Mouse (Mus musculus) 416B (cell line): ENCODE results near the gene Crb2.

Source experiments
- DNase-seq: peaks from one replicate; pipeline ENCODE4 v3.0.0; 2011; ENCODE audit warnings: low read depth

Crb2 gene

GRCm38 (mm10) chr2:37799137-37799536 is 23.1 kb downstream of the Crb2 start:
- no peak for DNase-seq

DNA sequence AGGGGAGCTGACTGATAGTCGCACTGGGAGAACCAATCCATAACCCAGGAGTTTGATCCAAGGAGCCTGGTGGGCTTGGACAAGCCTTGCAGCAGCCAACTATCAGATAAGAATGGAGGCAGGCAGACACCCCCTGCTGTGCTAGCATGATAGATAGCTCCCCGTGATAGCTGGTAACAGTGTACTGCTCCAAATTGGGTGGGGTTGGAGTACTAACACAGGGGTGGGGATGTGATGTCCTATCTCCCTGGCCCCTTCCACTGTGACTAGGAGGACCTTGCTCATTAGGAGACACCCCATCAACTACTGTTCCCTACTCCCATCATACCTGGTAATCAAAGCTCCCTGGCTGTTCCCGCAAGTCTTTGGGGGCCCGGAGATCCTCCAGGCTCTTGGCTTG is 25.6 kb downstream of the Crb2 start:
- no peak for DNase-seq

DNA sequence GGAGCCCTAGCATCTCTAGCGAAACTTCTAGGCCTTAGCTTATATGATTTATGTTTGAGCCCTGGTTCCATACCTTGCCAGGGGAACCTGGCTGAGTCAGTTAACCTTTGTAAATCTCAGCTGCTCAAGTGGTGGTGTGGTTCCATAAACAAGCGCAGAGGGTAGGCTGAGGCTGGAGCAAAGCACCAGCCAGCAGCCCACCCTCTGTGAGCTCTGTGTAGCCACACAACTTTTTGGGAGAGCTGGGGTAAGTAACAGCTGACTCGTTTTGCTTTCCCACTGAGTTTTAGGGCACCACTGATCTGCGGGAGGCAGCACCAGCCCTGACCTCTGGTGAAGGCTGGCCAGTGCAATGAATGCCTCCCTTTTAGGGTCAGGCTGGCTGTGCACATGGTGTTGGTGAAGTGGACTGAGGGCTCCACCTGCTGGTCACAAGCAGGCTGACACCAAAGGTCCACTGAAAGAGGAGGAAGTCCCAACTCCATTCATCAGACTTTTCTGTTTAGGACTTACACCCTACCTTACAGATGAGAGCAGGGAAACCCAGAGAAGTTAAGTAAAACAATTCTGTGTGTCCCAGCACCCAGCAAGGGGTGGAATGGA is 26.7 kb downstream of the Crb2 start:
- peak; percentile 83 for DNase-seq

GRCm38 (mm10) chr2:37811682-37812081 is 35.6 kb downstream of the Crb2 start:
- DNase-seq, result no peak

- DNase-seq, result no peak
These were observed 36.4 kb downstream of the Crb2 start for GRCm38 (mm10) chr2:37812401-37812800.

DNA sequence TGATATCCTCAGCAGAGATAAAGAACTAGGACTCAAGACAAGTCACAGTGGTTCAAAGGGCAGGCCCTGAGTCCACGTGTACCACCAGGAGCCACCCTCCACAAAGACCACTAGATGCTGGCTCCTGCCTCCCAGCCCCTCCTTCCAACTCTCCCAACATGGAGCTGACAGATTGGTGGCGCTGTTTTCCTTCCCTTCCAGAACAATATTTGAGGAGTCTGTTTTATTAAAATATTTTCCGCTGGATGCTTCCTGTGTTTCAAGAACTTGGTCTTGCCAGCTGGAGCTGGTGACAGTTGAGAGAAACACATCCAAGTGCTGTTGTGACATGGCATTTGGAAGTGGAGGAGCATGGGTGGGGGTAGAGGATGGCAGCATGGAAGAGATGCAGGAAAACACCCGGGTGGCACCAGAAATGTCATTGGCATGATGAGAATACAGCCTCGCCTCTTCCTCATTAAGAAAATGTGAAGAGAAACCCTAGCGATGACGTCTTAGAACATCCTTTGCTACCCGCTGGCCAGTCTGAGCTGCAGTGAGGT is 38.8 kb downstream of the Crb2 start:
- no peak for DNase-seq

DNA sequence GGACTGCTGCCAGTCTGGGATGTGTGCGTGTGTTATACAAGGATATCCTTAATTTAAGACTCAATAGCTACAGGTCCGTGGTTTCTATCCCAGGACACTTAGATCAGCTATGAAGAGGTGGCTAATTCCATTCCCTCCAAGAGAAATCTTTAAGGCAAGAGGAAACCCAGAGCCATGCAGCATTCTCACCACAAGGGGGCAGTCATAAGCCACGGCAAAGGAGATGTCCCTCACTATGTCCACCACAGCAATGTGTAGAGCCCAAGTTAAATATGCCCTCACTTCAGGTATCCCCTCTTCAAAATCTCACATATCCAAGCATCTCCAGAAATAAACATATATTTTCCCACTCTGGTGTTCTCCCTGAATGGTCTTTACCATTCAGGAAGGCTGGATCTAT is 39.6 kb downstream of the Crb2 start:
- DNase-seq, result peak; percentile 71

DNA sequence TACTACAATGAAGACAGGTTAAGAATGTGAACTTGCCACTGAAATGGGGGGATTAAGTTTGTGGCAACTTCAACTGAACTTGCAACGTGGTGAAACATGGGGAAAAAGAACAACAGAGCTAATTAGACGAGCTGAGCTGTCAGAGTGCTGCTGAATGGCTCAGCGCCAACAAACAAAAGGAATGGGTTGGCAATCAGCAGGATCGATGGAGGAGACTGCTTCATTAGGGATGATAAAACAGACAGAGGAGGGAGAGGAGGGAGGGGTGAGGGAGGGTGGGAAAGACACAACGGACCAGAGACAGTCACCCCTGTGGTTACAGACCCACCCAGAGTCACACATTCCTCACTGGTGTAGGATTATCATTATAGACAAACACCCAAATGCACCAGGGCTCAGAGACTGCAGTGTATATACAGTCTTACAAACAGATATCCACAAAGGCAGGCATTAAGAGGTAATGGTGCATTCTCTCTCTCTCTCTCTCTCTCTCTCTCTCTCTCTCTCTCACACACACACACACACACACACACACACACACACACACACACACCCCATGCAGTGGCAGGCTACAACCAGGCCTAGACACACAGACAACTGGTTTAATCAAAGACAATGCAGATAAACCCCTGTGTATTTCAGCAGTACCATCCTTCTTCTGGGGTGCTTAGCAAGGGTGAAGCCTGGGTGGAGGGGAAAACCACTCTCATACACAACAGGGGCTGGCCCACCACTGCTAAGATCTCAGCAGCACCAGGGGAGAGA is 42.9 kb downstream of the Crb2 start:
- DNase-seq, result no peak

GRCm38 (mm10) chr2:37819526-37820152 is 43.6 kb downstream of the Crb2 start:
- no peak for DNase-seq

- DNase-seq, result no peak
These were observed 46.1 kb downstream of the Crb2 start for GRCm38 (mm10) chr2:37822122-37822521.

GRCm38 (mm10) chr2:37823826-37824225 is 47.8 kb downstream of the Crb2 start:
- DNase-seq, result no peak

DNA sequence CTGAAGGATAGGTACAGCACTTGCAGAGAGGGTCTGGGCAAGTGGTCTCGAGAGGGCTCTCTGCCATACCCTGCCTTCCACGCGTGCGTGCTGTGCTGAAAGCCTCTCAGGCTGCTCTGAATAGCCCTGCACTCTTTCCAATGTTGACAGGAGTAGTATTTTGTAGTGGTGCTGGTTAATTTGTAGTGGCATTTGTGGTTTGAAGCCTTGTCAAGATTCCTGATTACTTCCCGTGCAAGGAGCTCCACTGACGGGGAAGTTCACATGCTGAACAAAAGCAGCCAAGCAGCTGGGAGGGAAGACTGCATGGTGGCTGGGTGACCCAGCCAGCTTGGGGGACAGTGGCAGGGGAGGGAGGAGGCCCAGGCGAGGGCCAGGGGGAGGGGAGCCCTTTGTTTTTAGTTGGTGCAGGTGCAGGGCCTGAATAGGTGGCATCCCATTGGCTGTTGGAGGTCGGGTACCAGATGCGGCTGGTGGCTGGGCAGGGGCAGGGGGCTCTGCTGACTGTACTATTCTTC is 53.8 kb downstream of the Crb2 start:
- no peak for DNase-seq

DNA sequence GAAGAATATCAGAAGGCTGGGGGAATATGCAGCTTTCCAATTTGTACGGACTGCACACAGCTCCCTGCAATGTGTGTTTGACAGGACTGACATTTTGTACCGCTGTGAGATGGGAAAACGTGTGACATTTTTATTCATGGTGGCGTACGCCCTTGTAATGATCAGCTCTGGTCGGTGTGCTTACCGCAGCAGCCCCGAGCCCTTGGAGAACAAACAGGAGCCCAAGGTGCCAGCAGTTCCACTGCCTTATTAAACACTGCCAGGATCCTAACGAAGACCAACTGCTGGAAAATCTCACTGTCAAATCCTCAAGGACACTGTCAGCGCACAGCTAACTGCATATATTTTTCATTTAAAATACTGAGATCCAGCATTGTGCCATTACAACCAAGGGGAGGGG is 56.2 kb downstream of the Crb2 start:
- no peak for DNase-seq

DNA sequence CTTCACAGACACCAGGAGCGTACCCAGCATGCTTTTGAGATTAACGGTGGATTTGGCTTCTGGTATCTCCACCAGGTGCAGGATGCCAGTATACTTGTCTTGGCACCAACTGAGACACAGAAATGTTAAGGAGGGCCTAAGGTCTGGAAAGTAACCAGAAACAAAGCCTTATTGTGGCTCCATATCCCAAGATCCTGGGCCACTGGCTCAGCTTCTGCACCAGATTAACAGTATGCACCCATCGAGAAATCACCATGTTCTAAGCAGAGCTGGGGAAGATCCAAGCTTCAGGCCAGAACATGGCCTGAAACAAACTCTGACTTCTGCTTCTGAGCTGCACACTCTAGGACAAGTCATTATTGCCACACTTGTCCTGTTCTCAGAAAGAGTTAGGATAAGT is 60.9 kb downstream of the Crb2 start:
- DNase-seq, result no peak

- no peak for DNase-seq
These were observed 61.5 kb downstream of the Crb2 start for GRCm38 (mm10) chr2:37837542-37837941.

DNA sequence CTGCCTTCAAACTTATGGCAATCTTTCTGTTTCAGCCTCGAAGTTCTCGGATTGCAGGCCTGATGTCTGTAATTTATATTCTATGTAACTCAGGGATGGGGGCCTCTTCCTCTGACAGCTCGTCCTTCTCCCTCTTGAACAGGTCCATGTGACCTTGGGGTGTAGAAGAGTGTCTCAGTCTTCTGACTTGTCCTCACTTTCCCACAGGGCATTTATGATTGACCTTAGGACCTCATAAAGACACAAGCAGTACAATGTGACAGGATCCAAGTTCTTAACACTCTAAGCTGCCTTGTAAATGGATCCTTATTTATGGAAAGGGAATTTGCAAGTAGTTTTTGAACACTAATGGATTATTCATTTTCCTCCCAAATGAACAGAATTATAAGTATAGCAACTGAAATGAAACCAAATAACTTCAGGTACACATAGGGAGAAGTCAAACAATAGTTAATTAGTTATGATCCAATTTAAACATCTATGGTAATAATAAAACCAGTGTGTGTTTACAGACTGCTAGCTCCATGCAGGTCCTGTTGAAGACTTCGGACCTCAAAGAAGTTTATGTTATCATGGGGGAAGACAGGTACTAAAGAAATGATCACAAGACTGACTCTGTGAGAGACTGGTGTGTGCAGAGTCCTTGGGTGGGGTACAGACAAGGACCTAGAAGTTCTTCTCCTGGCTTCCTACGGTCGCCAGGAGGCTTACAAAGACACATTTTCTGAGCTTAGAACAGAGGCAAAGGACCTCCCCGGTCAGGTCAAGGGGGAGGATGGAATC is 62.3 kb downstream of the Crb2 start:
- DNase-seq, result no peak

GRCm38 (mm10) chr2:37839922-37840321 is 63.9 kb downstream of the Crb2 start:
- DNase-seq, result no peak

- peak; percentile 61 for DNase-seq
These were observed 66.1 kb downstream of the Crb2 start for GRCm38 (mm10) chr2:37842151-37842569.

DNA sequence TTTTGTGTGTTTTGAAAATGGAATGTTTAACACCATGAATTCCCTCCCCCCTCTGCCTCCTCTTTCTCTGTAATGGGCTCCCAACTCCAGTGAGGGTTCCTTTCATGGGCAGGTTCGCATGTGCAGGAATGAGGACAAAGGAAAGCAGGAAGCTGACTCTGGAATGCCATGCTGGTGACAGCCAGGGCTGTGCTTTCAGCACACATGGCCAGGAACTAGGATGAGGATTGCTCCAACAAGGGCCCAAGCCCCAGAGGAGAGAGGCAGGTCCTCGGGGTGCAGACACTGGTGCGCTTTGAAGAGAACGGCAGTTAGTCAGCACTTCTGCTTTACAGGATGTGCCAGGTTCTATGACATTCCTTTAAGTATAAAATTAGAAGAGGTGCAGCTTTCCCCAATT is 66.7 kb downstream of the Crb2 start:
- DNase-seq, result no peak
